Mouse (Mus musculus) lung, adult 2 months (tissue): ENCODE measurements at regions not wholly inside any gene's neighbourhood (a gene's known extent, or its start where the extent isn't known, plus 50 kb on each side); places are given as distances from the start of the nearest gene placed in this dataset.

ENCODE experiments used
- CTCF ChIP-seq: fragments of 200-500 bp; IDR thresholded peaks from 2 replicates; pipeline ENCODE4 v1.5.1; 2011; ENCODE audit warnings: mild to moderate bottlenecking, low read length, control low read depth; ENCODE audit not compliant: insufficient read depth
- POLR2A ChIP-seq: fragments of 200-500 bp; IDR thresholded peaks from 2 replicates; pipeline ENCODE4 v1.6.1; 2011; ENCODE audit warnings: low read depth, mild to moderate bottlenecking, control low read depth, low read length, borderline replicate concordance; ENCODE audit errors: extremely low read depth

GRCm38 (mm10) chr5:51888404-51888803, 301.9 kb downstream of the Dhx15 start:
- TF ChIP-seq CTCF, result no peak
- TF ChIP-seq POLR2A, result no peak
